Mouse (Mus musculus) heart, postnatal 10 days (tissue): ENCODE data around the gene Zfp804a. TPM values are rescaled to one million over a fixed set of nuclear protein-coding genes. Genes with fewer than 3 reads are reported as not detected.

ENCODE experiments used
- DNase-seq, 2 experiments: peaks; one replicate each; pipeline ENCODE4 v3.0.0; 2021
- intact Hi-C: fragments of 180-260 bp; cut with DNase I; formaldehyde crosslinking; loops from one replicate; pipeline ENCODE4 v1.15.1; 2025
- total RNA-seq, 2 experiments: library from RNA; stranded (reverse); gene quantifications; 2 replicates each; pipeline ENCODE4 v1.2.3; 2021

The Zfp804a gene
- total RNA-seq, result not detected

- intact Hi-C loops, result no loop called here
- peak; percentile 19 to 26 for DNase-seq
Observed at GRCm38 (mm10) chr2:82053185-82053891, at the start of gene Zfp804a. Gene Zfp804a, plus strand, starts transcription at chr2:82053222.

GRCm38 (mm10) chr2:82051635-82052034 lies 1.4 kb upstream of the Zfp804a start:
- DNase-seq, result no peak
- intact Hi-C loops, result no loop called here

- no peak for DNase-seq
- intact Hi-C loops, result no loop called here
Observed at GRCm38 (mm10) chr2:82052338-82053184, 461 bp upstream of the Zfp804a start.

- no peak for DNase-seq
- intact Hi-C loops, result no loop called here
Observed at GRCm38 (mm10) chr2:82054446-82054845, 1.4 kb downstream of the Zfp804a start.

GRCm38 (mm10) chr2:82064671-82065070 lies 11.6 kb downstream of the Zfp804a start:
- no peak for DNase-seq
- intact Hi-C loops, result loop anchor here (5.0 kb wide), 2 partner anchors 508 to 1268 kb away; no protein-coding TSS in a partner anchor

GRCm38 (mm10) chr2:82067912-82068311 lies 14.9 kb downstream of the Zfp804a start:
- intact Hi-C loops, result no loop called here
- no peak for DNase-seq

- intact Hi-C loops, result no loop called here
- DNase-seq, result no peak
Observed at GRCm38 (mm10) chr2:82069172-82069571, 16.1 kb downstream of the Zfp804a start.

GRCm38 (mm10) chr2:82076883-82077282 lies 23.9 kb downstream of the Zfp804a start:
- intact Hi-C loops, result no loop called here

GRCm38 (mm10) chr2:82078287-82078994 lies 25.4 kb downstream of the Zfp804a start:
- no peak for DNase-seq
- intact Hi-C loops, result no loop called here

More at GRCm38 (mm10) chr2:82076883-82077282, 23.9 kb downstream of the Zfp804a start:
- DNase-seq, result no peak

GRCm38 (mm10) chr2:82080678-82081077 lies 27.7 kb downstream of the Zfp804a start:
- intact Hi-C loops, result no loop called here

GRCm38 (mm10) chr2:82113148-82113547 lies 60.1 kb downstream of the Zfp804a start:
- intact Hi-C loops, result no loop called here

More at GRCm38 (mm10) chr2:82080678-82081077, 27.7 kb downstream of the Zfp804a start:
- DNase-seq, result no peak

GRCm38 (mm10) chr2:82113650-82114049 lies 60.6 kb downstream of the Zfp804a start:
- no peak for DNase-seq
- intact Hi-C loops, result no loop called here

More at GRCm38 (mm10) chr2:82113148-82113547, 60.1 kb downstream of the Zfp804a start:
- no peak for DNase-seq

GRCm38 (mm10) chr2:82119577-82119976 lies 66.6 kb downstream of the Zfp804a start:
- intact Hi-C loops, result no loop called here
- DNase-seq, result no peak

- no peak for DNase-seq
Observed at GRCm38 (mm10) chr2:82178693-82179092, 125.7 kb downstream of the Zfp804a start.

GRCm38 (mm10) chr2:82181010-82181409 lies 128.0 kb downstream of the Zfp804a start:
- intact Hi-C loops, result no loop called here
- no peak for DNase-seq

More at GRCm38 (mm10) chr2:82178693-82179092, 125.7 kb downstream of the Zfp804a start:
- intact Hi-C loops, result no loop called here

GRCm38 (mm10) chr2:82199901-82200300 lies 146.9 kb downstream of the Zfp804a start:
- intact Hi-C loops, result no loop called here
- no peak for DNase-seq

- intact Hi-C loops, result no loop called here
- no peak for DNase-seq
Observed at GRCm38 (mm10) chr2:82200616-82201015, 147.6 kb downstream of the Zfp804a start.

GRCm38 (mm10) chr2:82210605-82211004 lies 157.6 kb downstream of the Zfp804a start:
- no peak for DNase-seq
- intact Hi-C loops, result no loop called here

- DNase-seq, result no peak
- intact Hi-C loops, result no loop called here
Observed at GRCm38 (mm10) chr2:82211972-82212371, 158.9 kb downstream of the Zfp804a start.

- intact Hi-C loops, result no loop called here
- peak; percentile 4 to 11 for DNase-seq
Observed at GRCm38 (mm10) chr2:82217873-82218272, 164.9 kb downstream of the Zfp804a start.

- intact Hi-C loops, result no loop called here
- no peak for DNase-seq
Observed at GRCm38 (mm10) chr2:82246020-82246419, 193.0 kb downstream of the Zfp804a start.
